Mouse (Mus musculus) G1E (cell line): ENCODE results near the gene Cdkl3.

Experiments
- CTCF ChIP-seq: IDR thresholded peaks from 2 replicates; pipeline ENCODE4 v1.5.1; 2012; ENCODE audit warnings: low read depth, low read length, inconsistent platforms, mixed read lengths
- GATA1 ChIP-seq: IDR thresholded peaks from 2 replicates; pipeline ENCODE4 v1.6.1; 2012; ENCODE audit warnings: borderline replicate concordance, low read length, inconsistent platforms, mixed read lengths
- GATA2 ChIP-seq: IDR thresholded peaks from 2 replicates; pipeline ENCODE4 v1.6.1; 2012; ENCODE audit warnings: low read depth, low read length, inconsistent platforms, borderline replicate concordance
- POLR2AphosphoS5 ChIP-seq: IDR thresholded peaks from 2 replicates; pipeline ENCODE4 v1.6.1; 2012; ENCODE audit warnings: low read depth, low read length, inconsistent platforms; ENCODE audit not compliant: insufficient replicate concordance
- TAL1 ChIP-seq: conservative IDR thresholded peaks from 2 replicates; pipeline ENCODE4 v1.6.1; 2012; ENCODE audit warnings: low read depth, low read length, inconsistent platforms, mixed read lengths

DNA sequence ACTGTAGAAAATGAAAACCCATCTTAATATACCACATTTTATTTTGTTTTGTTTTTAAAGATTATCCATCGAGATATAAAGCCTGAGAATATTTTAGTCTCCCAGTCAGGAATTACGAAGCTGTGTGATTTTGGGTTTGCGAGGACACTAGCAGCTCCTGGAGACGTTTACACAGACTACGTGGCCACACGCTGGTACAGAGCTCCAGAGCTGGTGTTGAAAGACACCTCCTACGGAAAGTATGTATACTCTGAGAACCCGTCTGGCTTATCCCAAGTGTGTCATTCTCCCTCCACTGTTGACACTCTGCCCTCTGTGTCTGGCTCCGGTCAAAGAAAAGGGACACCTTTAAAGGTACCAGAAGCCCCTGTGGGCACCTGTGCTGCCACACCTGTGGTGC lies 14.2 kb downstream of the Cdkl3 start:
- TF ChIP-seq GATA1 (no peak), CTCF (no peak), TAL1 (no peak), POLR2AphosphoS5 (no peak), GATA2 (no peak)
